Mouse (Mus musculus) thymus, adult 2 months (tissue): Measurements from ENCODE around the gene Apol7b.
"Not testable (repeated sequence)": the region's sequence is repeated elsewhere in the genome, so short reads cannot be mapped to it uniquely, and the experiment has no call there.

Experiments used
- CTCF ChIP-seq: fragments of 200-500 bp; IDR thresholded peaks from 2 replicates; pipeline ENCODE4 v1.5.1; 2012; ENCODE audit warnings: mild to moderate bottlenecking, control low read depth, low read length, moderate library complexity, borderline replicate concordance; ENCODE audit not compliant: control insufficient read depth, poor library complexity, insufficient read depth; ENCODE audit errors: extremely low read depth
- POLR2A ChIP-seq: fragments of 200-500 bp; IDR thresholded peaks from 2 replicates; pipeline ENCODE4 v1.6.1; 2012; ENCODE audit warnings: mild to moderate bottlenecking, low read length, control low read depth, moderate library complexity; ENCODE audit not compliant: control insufficient read depth, poor library complexity, insufficient read depth; ENCODE audit errors: extremely low read depth

- not testable (repeated sequence) for TF ChIP-seq CTCF, POLR2A
These were observed 29.4 kb upstream of the Apol7b start, which contains the start of gene Apol10a for GRCm38 (mm10) chr15:77476693-77477092.
